Mouse (Mus musculus): Measurements from ENCODE around the gene Gm28048.

DNA sequence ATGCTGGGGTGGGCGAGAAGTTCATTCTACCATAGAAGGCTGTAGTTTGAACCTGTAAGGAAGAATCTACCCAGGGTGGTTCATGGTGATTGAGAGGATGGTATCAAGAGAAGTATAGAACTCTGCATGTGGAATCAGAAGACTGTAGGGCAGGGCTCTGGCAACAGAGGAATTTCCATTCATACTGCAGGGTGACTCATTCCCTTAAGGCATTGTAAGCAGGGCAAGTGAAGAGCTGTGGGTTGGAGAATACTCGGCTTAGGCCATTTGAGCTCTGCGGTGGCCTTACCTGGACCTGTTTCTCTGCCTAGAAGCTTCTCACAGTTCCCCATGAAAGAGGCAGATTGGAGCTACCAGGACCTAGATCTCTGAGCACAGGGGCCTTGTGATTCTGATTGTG, 170.5 kb downstream of the Gm28048 start:
- TF ChIP-seq CTCF (IDR thresholded peaks at IDR 0.05; ENCODE audit: low read depth, low read length) (no peak), POLR2A (IDR thresholded peaks at IDR 0.05; ENCODE audit: borderline replicate concordance, low read depth, low read length) (no peak)
